Mouse (Mus musculus): ENCODE data around the gene Olfr1491. TPM values are rescaled to one million over a fixed set of nuclear protein-coding genes. Genes with fewer than 3 reads are reported as not detected.

Gene Olfr1491
- polyA plus RNA-seq (2015; fragmentation: Nextera tagmentation; extraction: Ambion mirVana): not detected in 2 replicates

DNA sequence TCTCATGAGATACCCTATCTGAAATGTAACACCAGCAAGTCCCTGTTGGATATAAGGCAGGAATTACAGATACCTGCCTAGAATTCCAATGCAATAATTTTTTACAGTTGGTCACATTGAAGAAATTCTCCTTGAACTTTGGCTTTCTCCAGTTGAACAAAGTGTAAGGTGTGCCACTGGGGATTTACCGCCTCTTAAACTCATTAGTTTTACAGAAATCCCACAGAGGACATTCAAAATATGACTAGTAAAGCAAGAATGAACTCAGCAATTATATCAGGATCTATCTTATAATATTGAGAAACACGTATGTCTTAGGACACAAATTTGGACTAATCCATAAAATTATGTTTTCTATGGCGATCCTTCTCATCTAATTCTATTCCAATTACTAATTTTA lies at the start of gene Olfr1491:
TSS of gene Olfr1491 (plus strand) at position 301 of the 400 bp plus-strand sequence.
- Histone ChIP-seq H3K4me1 (no peaks in the 10 kb centered on the region), H3K4me3 (no peak within 1 kb of the TSS), H3K27me3 (replicated peaks) (no peaks in the 10 kb centered on the region), H3K27ac (replicated peaks) (no peak within 1 kb of the TSS), H3K9me3 (no peaks in the 10 kb centered on the region), H3K9ac (no peak within 1 kb of the TSS), H3K4me2 (no peak within 1 kb of the TSS), H3K36me3 (no peaks in the 10 kb centered on the region)
- ATAC-seq (ENCODE audit: extremely low read depth, insufficient number of reproducible peaks, low FRiP score, low TSS enrichment): no peak
- WGBS: 54% methylated on average over 3 of the region's 3 CpGs

GRCm38 (mm10) chr19:13650791-13651190 lies 46.3 kb upstream of the Olfr1491 start, which contains the start of gene Olfr1490:
TSS of gene Olfr1490 (plus strand) at chr19:13651091.
- no peaks in the 10 kb centered on the region for H3K27me3 ChIP-seq (replicated peaks)
- no peaks in the 10 kb centered on the region for H3K36me3 ChIP-seq
- H3K9me3 ChIP-seq: peaks cover 18% of the 10 kb centered on the region
- H3K4me3 ChIP-seq: no peak within 1 kb of the TSS
- 64% methylated on average over 1 of the region's 1 CpGs for WGBS
- H3K4me2 ChIP-seq: no peak within 1 kb of the TSS
- no peaks in the 10 kb centered on the region for H3K4me1 ChIP-seq
- no peak within 1 kb of the TSS for H3K9ac ChIP-seq
- ATAC-seq (ENCODE audit: extremely low read depth, insufficient number of reproducible peaks, low FRiP score, low TSS enrichment): no peak
- H3K27ac ChIP-seq (replicated peaks): no peak within 1 kb of the TSS

DNA sequence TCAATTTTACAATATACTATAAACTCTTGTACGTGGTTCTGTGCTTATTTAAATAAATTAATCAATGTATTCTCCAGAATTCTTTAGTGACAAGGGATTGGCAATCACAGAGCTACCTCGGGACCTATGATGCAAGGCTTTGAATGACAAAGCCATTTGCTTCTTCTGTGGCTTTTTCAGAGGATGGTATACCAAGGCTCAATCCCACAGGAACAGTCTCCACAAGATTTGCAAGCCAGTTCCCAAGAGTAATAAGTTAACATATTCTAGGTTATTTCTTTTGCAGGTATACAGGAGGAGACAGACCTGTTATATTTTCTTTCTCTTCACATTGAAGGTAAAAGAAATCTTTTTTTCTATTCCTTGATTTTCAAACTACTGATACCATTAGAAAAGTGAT lies 25.9 kb downstream of the Olfr1491 start, which contains the start of gene Olfr1493-ps1:
TSS of gene Olfr1493-ps1 (plus strand) at position 301 of the 400 bp plus-strand sequence.
- Histone ChIP-seq H3K4me1 (no peaks in the 10 kb centered on the region), H3K9me3 (no peaks in the 10 kb centered on the region; the same call in 1 of the 2 replicates), H3K4me2 (no peak within 1 kb of the TSS), H3K9ac (no peak within 1 kb of the TSS), H3K27ac (replicated peaks) (no peak within 1 kb of the TSS), H3K27me3 (replicated peaks) (no peaks in the 10 kb centered on the region), H3K4me3 (no peak within 1 kb of the TSS), H3K36me3 (no peaks in the 10 kb centered on the region)
- WGBS: 46% methylated on average over 2 of the region's 2 CpGs
- ATAC-seq (ENCODE audit: extremely low read depth, insufficient number of reproducible peaks, low FRiP score, low TSS enrichment): no peak

DNA sequence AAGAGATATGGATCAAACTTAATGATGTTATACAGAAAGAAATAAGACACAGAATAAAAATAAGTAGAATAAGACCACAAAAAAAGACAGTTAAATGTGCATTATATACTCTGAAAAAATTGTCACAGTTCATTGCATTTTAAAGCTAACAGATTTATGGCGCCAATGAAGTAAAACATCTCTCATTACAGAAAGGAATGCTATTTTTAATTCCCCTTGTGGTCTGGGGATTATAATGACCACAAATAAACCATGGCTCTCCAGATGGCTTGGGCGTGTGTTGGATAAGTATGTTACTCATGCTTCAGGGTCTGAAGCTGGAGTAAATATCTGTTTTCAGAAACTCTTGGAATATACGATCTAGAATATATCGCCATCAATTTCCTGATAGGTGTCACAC lies 42.4 kb downstream of the Olfr1491 start, which contains the start of gene Olfr1494:
TSS of gene Olfr1494 (plus strand) at position 301 of the 400 bp plus-strand sequence.
- H3K27ac ChIP-seq (replicated peaks): no peak within 1 kb of the TSS
- H3K4me2 ChIP-seq: no peak within 1 kb of the TSS
- ATAC-seq (ENCODE audit: extremely low read depth, insufficient number of reproducible peaks, low FRiP score, low TSS enrichment): no peak
- H3K4me3 ChIP-seq: no peak within 1 kb of the TSS
- no peaks in the 10 kb centered on the region for H3K27me3 ChIP-seq (replicated peaks)
- WGBS: 81% methylated on average over 4 of the region's 4 CpGs
- H3K36me3 ChIP-seq: no peaks in the 10 kb centered on the region
- no peaks in the 10 kb centered on the region for H3K4me1 ChIP-seq
- H3K9ac ChIP-seq: no peak within 1 kb of the TSS
- H3K9me3 ChIP-seq: peaks cover 6% of the 10 kb centered on the region; the same call in 1 of the 2 replicates

GRCm38 (mm10) chr19:13749366-13749765 lies 52.3 kb downstream of the Olfr1491 start:
- H3K4me3 ChIP-seq: no peak overlapping the region
- no peak for ATAC-seq (ENCODE audit: extremely low read depth, insufficient number of reproducible peaks, low FRiP score, low TSS enrichment)
- 83% methylated on average over 1 of the region's 1 CpGs for WGBS

More at GRCm38 (mm10) chr19:13749366-13749765, 52.3 kb downstream of the Olfr1491 start:
- H3K27me3 ChIP-seq (replicated peaks): no peaks in the 10 kb centered on the region
- H3K4me2 ChIP-seq: no peak overlapping the region
- H3K36me3 ChIP-seq: no peaks in the 10 kb centered on the region
- H3K9ac ChIP-seq: no peak overlapping the region
- no peaks in the 10 kb centered on the region for H3K9me3 ChIP-seq
- no peaks in the 10 kb centered on the region for H3K4me1 ChIP-seq
- H3K27ac ChIP-seq (replicated peaks): no peak overlapping the region

Other genes with a start within 250 kb of the Olfr1491 start
- not detected in 2 replicates for gene Olfr1472, start 241.2 kb upstream of the Olfr1491 start, polyA plus RNA-seq (2015; fragmentation: Nextera tagmentation; extraction: Ambion mirVana)
- not detected in 2 replicates for gene Olfr1474, start 227.7 kb upstream of the Olfr1491 start, polyA plus RNA-seq (2015; fragmentation: Nextera tagmentation; extraction: Ambion mirVana)
- not detected in 2 replicates for gene Olfr1475, start 217.1 kb upstream of the Olfr1491 start, polyA plus RNA-seq (2015; fragmentation: Nextera tagmentation; extraction: Ambion mirVana)
- gene Olfr1477, start 196.7 kb upstream of the Olfr1491 start, polyA plus RNA-seq (2015; fragmentation: Nextera tagmentation; extraction: Ambion mirVana): not detected in 2 replicates
- not detected in 2 replicates for gene Olfr1480, start 169.4 kb upstream of the Olfr1491 start, polyA plus RNA-seq (2015; fragmentation: Nextera tagmentation; extraction: Ambion mirVana)
- gene Olfr1484, start 113.8 kb upstream of the Olfr1491 start, polyA plus RNA-seq (2015; fragmentation: Nextera tagmentation; extraction: Ambion mirVana): not detected in 2 replicates
- gene Olfr1487, start 79.9 kb upstream of the Olfr1491 start, polyA plus RNA-seq (2015; fragmentation: Nextera tagmentation; extraction: Ambion mirVana): not detected in 2 replicates
- gene Olfr1489, start 65.6 kb upstream of the Olfr1491 start, polyA plus RNA-seq (2015; fragmentation: Nextera tagmentation; extraction: Ambion mirVana): not detected in 2 replicates
- not detected in 2 replicates for gene Olfr1490, start 46.2 kb upstream of the Olfr1491 start, polyA plus RNA-seq (2015; fragmentation: Nextera tagmentation; extraction: Ambion mirVana)
- gene Olfr1493-ps1, start 26.0 kb downstream of the Olfr1491 start, polyA plus RNA-seq (2015; fragmentation: Nextera tagmentation; extraction: Ambion mirVana): not detected in 2 replicates
- gene Olfr1494, start 42.5 kb downstream of the Olfr1491 start, polyA plus RNA-seq (2015; fragmentation: Nextera tagmentation; extraction: Ambion mirVana): not detected in 2 replicates
- not detected in 2 replicates for gene Olfr1495, start 67.3 kb downstream of the Olfr1491 start, polyA plus RNA-seq (2015; fragmentation: Nextera tagmentation; extraction: Ambion mirVana)
- not detected in 2 replicates for gene Olfr1496, start 80.6 kb downstream of the Olfr1491 start, polyA plus RNA-seq (2015; fragmentation: Nextera tagmentation; extraction: Ambion mirVana)
- not detected in 2 replicates for gene Olfr1497, start 100.9 kb downstream of the Olfr1491 start, polyA plus RNA-seq (2015; fragmentation: Nextera tagmentation; extraction: Ambion mirVana)
- not detected in 2 replicates for gene Olfr1499, start 122.2 kb downstream of the Olfr1491 start, polyA plus RNA-seq (2015; fragmentation: Nextera tagmentation; extraction: Ambion mirVana)
- gene Olfr1500, start 133.2 kb downstream of the Olfr1491 start, polyA plus RNA-seq (2015; fragmentation: Nextera tagmentation; extraction: Ambion mirVana): not detected in 2 replicates
- not detected in 2 replicates for gene Olfr1501, start 153.4 kb downstream of the Olfr1491 start, polyA plus RNA-seq (2015; fragmentation: Nextera tagmentation; extraction: Ambion mirVana)
- not detected in 2 replicates for gene Olfr1502, start 164.5 kb downstream of the Olfr1491 start, polyA plus RNA-seq (2015; fragmentation: Nextera tagmentation; extraction: Ambion mirVana)
- gene Olfr1504, start 200.7 kb downstream of the Olfr1491 start, polyA plus RNA-seq (2015; fragmentation: Nextera tagmentation; extraction: Ambion mirVana): not detected in 2 replicates
- gene Olfr1505, start 216.3 kb downstream of the Olfr1491 start, polyA plus RNA-seq (2015; fragmentation: Nextera tagmentation; extraction: Ambion mirVana): not detected in 2 replicates

All from heart, embryonic 13.5 days (tissue).